Mouse (Mus musculus): ENCODE data around the gene Grpel1.

DNA sequence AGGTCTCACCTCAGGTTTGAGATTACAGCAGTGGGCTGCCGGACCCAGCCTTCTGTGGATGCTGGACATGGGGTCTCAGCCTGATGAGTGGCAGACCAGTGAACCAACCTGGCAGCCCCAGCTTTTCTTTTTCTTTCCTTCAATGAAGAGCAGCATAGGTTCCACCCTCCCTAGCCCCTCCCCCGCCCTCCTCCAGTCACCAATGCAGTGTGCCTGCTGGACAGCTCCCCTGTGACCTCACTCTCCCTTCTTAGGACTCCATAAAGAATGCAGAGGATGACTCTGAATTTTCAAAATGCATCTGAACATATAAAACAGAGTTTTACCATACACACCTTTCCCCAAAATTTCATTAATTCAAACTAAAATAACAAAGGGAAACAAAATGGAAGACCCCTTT lies 33.1 kb upstream of the Grpel1 start:
- TF ChIP-seq POLR2A (IDR thresholded peaks at IDR 0.05; ENCODE audit: insufficient read depth, low read depth, low read length), result no peak
- no peak for TF ChIP-seq CTCF (IDR thresholded peaks at IDR 0.05)
- no peak for TF ChIP-seq EP300 (IDR thresholded peaks at IDR 0.05; ENCODE audit: insufficient read depth, low read depth, low read length)
